Mouse (Mus musculus): Measurements from ENCODE around the gene Vmn2r50.
"Not testable (repeated sequence)": the region's sequence is repeated elsewhere in the genome, so short reads cannot be mapped to it uniquely, and the experiment has no call there.

Gene Vmn2r50

DNA sequence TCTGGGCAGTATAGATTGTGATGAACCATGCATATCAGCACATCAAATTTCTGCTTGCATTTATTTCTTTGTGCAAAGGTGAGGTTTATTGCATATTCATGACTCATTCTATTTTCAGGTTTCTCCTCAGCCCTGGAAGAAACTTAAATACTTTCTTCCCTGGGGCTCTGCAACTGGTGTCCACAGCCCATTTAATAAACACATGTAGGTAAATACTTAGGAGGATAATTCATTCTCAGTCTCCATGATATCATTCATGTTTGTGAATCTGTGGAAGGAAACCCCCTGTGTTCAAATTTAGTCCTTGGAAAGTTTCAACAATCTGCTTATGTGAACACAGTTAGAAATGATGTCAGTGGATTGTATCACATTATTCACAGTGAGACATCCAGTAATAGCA lies at the start of gene Vmn2r50:
Gene Vmn2r50 (minus strand): TSS at position 101 of the 400 bp plus-strand sequence.
- not testable (repeated sequence) for DNase-seq (ENCODE audit: low spot score)

- DNase-seq (ENCODE audit: low spot score) = not testable (repeated sequence)
Observed at GRCm38 (mm10) chr7:9992157-9992556, 60.9 kb downstream of the Vmn2r50 start, which contains the start of gene Vmn2r49. TSS of gene Vmn2r49 (minus strand) at chr7:9992257.

Data from ovary, postnatal 10 days (tissue).